Mouse (Mus musculus) limb, embryonic 14.5 days (tissue): ENCODE measurements at regions not wholly inside any gene's neighbourhood (a gene's known extent, or its start where the extent isn't known, plus 50 kb on each side); places are given as distances from the start of the nearest gene placed in this dataset.

ENCODE experiments used
- ATAC-seq: fragments of 200-750 bp; cut with Nextera tagmentation; 2 replicates; pipeline ENCODE4 v1.8.0; 2017; ENCODE audit warnings: low read depth, moderate number of reproducible peaks, moderate TSS enrichment; ENCODE audit not compliant: low FRiP score
- DNase-seq: peaks from one replicate; pipeline ENCODE4 v3.0.0-alpha.2; 2015; ENCODE audit warnings: low spot score
- H3K27ac ChIP-seq: fragments of 300-500 bp; sonication (generic); replicated peaks from 2 replicates; pipeline ENCODE4 v1.5.1; 2014; ENCODE audit warnings: low read depth, mild to moderate bottlenecking, low read length, moderate library complexity, mixed read lengths
- H3K27me3 ChIP-seq: fragments of 300-500 bp; sonication (generic); 2 replicates; pipeline ENCODE4 v1.6.1; 2014; ENCODE audit warnings: low read length, mixed read lengths; ENCODE audit not compliant: control insufficient read depth, insufficient read depth
- H3K36me3 ChIP-seq: fragments of 300-500 bp; sonication (generic); 2 replicates; pipeline ENCODE4 v1.6.1; 2014; ENCODE audit warnings: mild to moderate bottlenecking, low read length, moderate library complexity, mixed read lengths; ENCODE audit not compliant: control insufficient read depth, insufficient read depth
- H3K4me1 ChIP-seq: fragments of 300-500 bp; sonication (generic); 2 replicates; pipeline ENCODE4 v1.6.1; 2014; ENCODE audit warnings: antibody characterized with exemption, low read length, mixed read lengths; ENCODE audit not compliant: control insufficient read depth, insufficient read depth
- H3K4me2 ChIP-seq: fragments of 300-500 bp; sonication (generic); replicated peaks from 2 replicates; pipeline ENCODE4 v1.6.1; 2014; ENCODE audit warnings: low read depth, mild to moderate bottlenecking, low read length, moderate library complexity; ENCODE audit not compliant: severe bottlenecking
- H3K4me3 ChIP-seq: fragments of 300-500 bp; sonication (generic); replicated peaks from 2 replicates; pipeline ENCODE4 v1.5.1; 2014; ENCODE audit warnings: low read length
- H3K9ac ChIP-seq: fragments of 300-500 bp; sonication (generic); 2 replicates; pipeline ENCODE4 v1.6.1; 2014; ENCODE audit warnings: mild to moderate bottlenecking, low read depth, low read length, moderate library complexity; ENCODE audit not compliant: severe bottlenecking
- H3K9me3 ChIP-seq: fragments of 300-500 bp; sonication (generic); 2 replicates; pipeline ENCODE4 v1.6.1; 2016; ENCODE audit warnings: low read length; ENCODE audit not compliant: control insufficient read depth
- POLR2A ChIP-seq: fragments of 200-500 bp; IDR thresholded peaks from 2 replicates; pipeline ENCODE4 v1.8.0; 2012; ENCODE audit warnings: inconsistent platforms, mild to moderate bottlenecking, moderate library complexity, borderline replicate concordance; ENCODE audit not compliant: insufficient read depth, insufficient read length; ENCODE audit errors: extremely low read depth
- WGBS: fragments of 180-500 bp; shearing (Covaris S2); extraction: QIAGEN DNeasy Blood & Tissue Kit; methylation state at CpG from one replicate; pipeline ENCODE4 v1.1.7; 2014; 5-methylcytosine and 5-hydroxymethylcytosine counted together

DNA sequence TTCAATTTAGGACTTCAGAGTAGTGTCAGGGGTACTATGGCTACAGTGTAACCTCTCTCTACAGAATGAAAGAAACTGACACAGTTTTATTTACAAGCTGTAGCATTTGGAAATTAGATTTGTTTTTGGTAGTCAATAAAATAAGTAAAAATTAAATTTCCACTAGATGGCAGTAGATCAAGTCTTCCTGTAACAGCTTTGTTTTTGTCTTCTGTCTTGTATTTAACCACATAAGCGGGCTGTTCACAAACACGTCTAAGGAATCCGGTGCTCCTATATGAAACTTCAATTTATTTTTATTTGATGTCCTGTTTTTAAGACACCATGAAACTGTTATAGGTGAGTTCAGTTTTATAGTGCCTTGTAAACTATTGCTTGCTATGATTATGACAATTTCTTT lies 238.8 kb downstream of the Usp25 start:
- Histone ChIP-seq H3K4me1 (no peaks in the 10 kb centered on the region), H3K4me2 (no peak overlapping the region), H3K27ac (no peak overlapping the region), H3K36me3 (no peaks in the 10 kb centered on the region), H3K27me3 (no peaks in the 10 kb centered on the region), H3K9ac (no peak overlapping the region), H3K4me3 (no peak overlapping the region), H3K9me3 (no peaks in the 10 kb centered on the region)
- WGBS, result 31% methylated on average over 3 of the region's 3 CpGs
- TF ChIP-seq POLR2A, result no peak
- ATAC-seq, result no peak
- peak; percentile 82 for DNase-seq

GRCm38 (mm10) chr16:77251422-77251821 lies 237.9 kb downstream of the Usp25 start:
- Histone ChIP-seq H3K4me3 (no peak overlapping the region), H3K9me3 (no peaks in the 10 kb centered on the region), H3K4me1 (no peaks in the 10 kb centered on the region), H3K4me2 (no peak overlapping the region), H3K27ac (no peak overlapping the region), H3K27me3 (no peaks in the 10 kb centered on the region), H3K9ac (no peak overlapping the region), H3K36me3 (no peaks in the 10 kb centered on the region)
- ATAC-seq (no peak), DNase-seq (no peak)
- 67% methylated on average over 3 of the region's 3 CpGs for WGBS
- TF ChIP-seq POLR2A, result no peak

DNA sequence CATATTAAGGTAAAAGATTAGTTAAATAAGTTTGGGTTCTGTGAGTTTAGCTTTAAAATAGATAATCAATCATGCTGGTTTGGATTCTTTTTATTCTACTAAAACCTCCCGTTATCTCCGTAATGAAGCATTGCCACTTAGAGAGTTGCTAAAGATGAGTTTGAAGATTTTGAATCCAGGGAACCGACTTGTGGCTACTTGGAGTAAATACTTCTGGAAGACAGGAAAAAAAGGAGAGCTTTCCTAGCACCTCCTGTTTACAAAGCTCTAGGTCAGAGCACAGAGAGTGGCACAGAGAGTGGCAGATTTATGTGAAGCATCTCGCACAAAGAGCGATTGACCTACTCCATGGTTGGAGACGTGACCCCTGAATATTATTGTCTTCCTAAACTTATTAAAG lies 227.4 kb downstream of the Usp25 start:
- no peaks in the 10 kb centered on the region for H3K27me3 ChIP-seq
- no peak overlapping the region for H3K4me2 ChIP-seq
- no peak overlapping the region for H3K27ac ChIP-seq
- TF ChIP-seq POLR2A, result no peak
- 70% methylated on average over 6 of the region's 6 CpGs for WGBS
- no peaks in the 10 kb centered on the region for H3K36me3 ChIP-seq
- ATAC-seq, result no peak
- H3K4me1 ChIP-seq, result peaks cover 22% of the 10 kb centered on the region
- no peak overlapping the region for H3K4me3 ChIP-seq
- no peak overlapping the region for H3K9ac ChIP-seq
- no peaks in the 10 kb centered on the region for H3K9me3 ChIP-seq
- DNase-seq, result no peak

DNA sequence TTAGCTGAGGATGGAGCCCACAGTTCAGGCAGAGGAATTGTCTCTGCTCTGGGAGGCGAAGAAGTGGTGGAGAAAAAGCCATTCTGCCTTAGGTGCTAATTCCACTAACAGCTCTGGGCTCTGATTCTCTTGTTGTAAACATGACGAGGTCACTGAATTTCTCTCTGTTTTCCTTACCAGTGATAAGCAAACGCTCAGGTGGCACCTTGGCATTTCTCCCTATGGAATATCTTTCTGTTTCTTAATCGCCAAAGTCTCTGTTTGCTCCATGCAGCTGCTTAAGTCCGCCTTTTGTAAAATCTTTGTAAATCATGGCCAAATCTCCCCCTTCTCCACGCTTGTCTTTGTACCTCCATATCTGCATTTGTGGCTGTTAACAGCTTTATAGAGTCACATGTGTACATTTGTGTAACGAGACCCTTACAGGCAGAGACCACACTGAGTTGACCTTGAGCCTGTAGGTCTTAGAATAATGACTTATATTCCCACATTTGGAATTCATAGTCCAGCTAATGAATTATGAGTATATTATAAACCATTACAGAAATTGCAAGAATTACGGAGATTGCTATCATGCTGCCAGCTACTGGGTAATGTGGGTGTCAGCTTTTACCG lies 225.8 kb downstream of the Usp25 start:
- no peak for TF ChIP-seq POLR2A
- Histone ChIP-seq H3K4me2 (no peak overlapping the region), H3K4me1 (peaks cover 23% of the 10 kb centered on the region), H3K9me3 (no peaks in the 10 kb centered on the region), H3K9ac (no peak overlapping the region), H3K36me3 (no peaks in the 10 kb centered on the region), H3K27ac (no peak overlapping the region), H3K27me3 (no peaks in the 10 kb centered on the region), H3K4me3 (no peak overlapping the region)
- DNase-seq (no peak), ATAC-seq (no peak)
- WGBS, result 43% methylated on average over 9 of the region's 9 CpGs

DNA sequence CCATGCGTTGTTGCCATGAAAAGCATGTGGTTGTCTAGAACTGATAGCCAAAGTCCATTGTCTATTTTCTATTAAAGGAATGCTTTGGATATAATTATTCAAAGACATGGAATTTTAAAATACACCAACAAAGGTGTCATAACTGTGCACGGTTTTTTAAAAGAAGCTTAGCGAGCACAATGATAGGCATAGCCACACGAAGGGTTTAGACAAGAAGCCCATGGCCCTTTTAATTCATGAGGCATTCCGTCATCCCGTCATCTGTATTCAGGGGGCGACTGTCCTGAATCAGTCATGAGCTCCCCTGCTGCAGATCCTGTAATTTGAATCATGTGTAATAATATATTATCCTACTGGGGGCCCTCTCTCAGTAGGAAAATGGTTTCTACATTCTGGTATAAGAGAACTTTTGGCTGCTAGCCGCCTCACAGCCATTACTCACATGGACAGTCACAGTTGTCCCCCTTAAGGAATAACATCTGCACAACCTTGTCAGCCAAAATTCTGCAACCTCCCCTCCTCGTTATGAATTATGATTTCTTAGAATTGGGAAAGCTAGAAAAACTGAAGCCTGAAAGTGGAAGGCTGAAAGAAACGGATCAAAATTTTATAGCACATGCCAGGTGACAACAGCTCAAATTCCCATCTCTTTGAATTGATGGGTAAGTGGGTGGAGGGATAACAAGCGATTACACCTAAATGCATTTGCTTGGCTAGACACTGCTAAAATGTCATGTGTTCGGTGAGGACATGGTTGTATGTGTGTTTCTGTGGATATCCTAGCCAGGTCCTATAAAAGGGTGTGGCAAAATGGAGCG lies 225.1 kb downstream of the Usp25 start:
- Histone ChIP-seq H3K4me2 (0 out of 2 replicates have a peak overlapping the region, but pooled peaks have one; percentile 1), H3K27ac (no peak overlapping the region)

More for the DNA sequence above, 225.1 kb downstream of the Usp25 start:
- ATAC-seq, result peak; percentile 66
- Histone ChIP-seq H3K4me3 (no peak overlapping the region), H3K27me3 (no peaks in the 10 kb centered on the region), H3K36me3 (no peaks in the 10 kb centered on the region), H3K9ac (no peak overlapping the region), H3K4me1 (peaks cover 23% of the 10 kb centered on the region), H3K9me3 (no peaks in the 10 kb centered on the region)
- peak; percentile 80 for DNase-seq
- no peak for TF ChIP-seq POLR2A
- WGBS, result 43% methylated on average over 13 of the region's 13 CpGs
